Mouse (Mus musculus) lung, postnatal 0 days (tissue): Measurements from ENCODE around the gene Dnajb4.
"Not testable (repeated sequence)": the region's sequence is repeated elsewhere in the genome, so short reads cannot be mapped to it uniquely, and the experiment has no call there.

Source experiments
- CTCF ChIP-seq: IDR thresholded peaks from 2 replicates; pipeline ENCODE4 v1.5.1; 2016; ENCODE audit warnings: antibody characterized with exemption, mild to moderate bottlenecking
- EP300 ChIP-seq: IDR thresholded peaks from 2 replicates; pipeline ENCODE4 v1.6.1; 2016; ENCODE audit warnings: antibody characterized with exemption, mild to moderate bottlenecking, control low read depth

- TF ChIP-seq EP300, result not testable (repeated sequence)
- peak; percentile 93 for TF ChIP-seq CTCF
Observed at GRCm38 (mm10) chr3:152259409-152259808, 49.3 kb upstream of the Dnajb4 start.
